Mouse (Mus musculus): ENCODE measurements around the gene Ppp1r1c.

GRCm38 (mm10) chr2:79762723-79763388, 55.3 kb downstream of the Ppp1r1c start:
- TF ChIP-seq CTCF (IDR thresholded peaks at IDR 0.05; ENCODE audit: insufficient read depth, low read length) (no peak), POLR2A (IDR thresholded peaks at IDR 0.05; ENCODE audit: borderline replicate concordance, extremely low read depth, low read depth, low read length) (no peak)

Data from lung, adult 2 months (tissue).